Mouse (Mus musculus) limb, embryonic 10.5 days (tissue): ENCODE data around the gene Gm12695. TPM values are rescaled to one million over a fixed set of nuclear protein-coding genes. Genes with fewer than 3 reads are reported as not detected.

Experiments used
- DNase-seq: peaks from one replicate; pipeline ENCODE4 v3.0.0-alpha.2; 2017; ENCODE audit warnings: low spot score
- H3K27ac ChIP-seq: fragments of 300-500 bp; sonication (generic); 2 replicates; pipeline ENCODE4 v1.5.1; 2016; ENCODE audit warnings: mild to moderate bottlenecking
- H3K27me3 ChIP-seq: fragments of 300-500 bp; sonication (generic); 2 replicates; pipeline ENCODE4 v1.6.1; 2016; ENCODE audit warnings: low read depth, mild to moderate bottlenecking; ENCODE audit not compliant: poor library complexity, severe bottlenecking
- H3K36me3 ChIP-seq: fragments of 300-500 bp; sonication (generic); 2 replicates; pipeline ENCODE4 v1.6.1; 2016; ENCODE audit warnings: mild to moderate bottlenecking, moderate library complexity
- H3K4me1 ChIP-seq: fragments of 300-500 bp; sonication (generic); 2 replicates; pipeline ENCODE4 v1.6.1; 2016
- H3K4me3 ChIP-seq: fragments of 300-500 bp; sonication (generic); 2 replicates; pipeline ENCODE4 v1.5.1; 2016; ENCODE audit warnings: mild to moderate bottlenecking, moderate library complexity
- H3K9me3 ChIP-seq: fragments of 300-500 bp; sonication (generic); replicated peaks from 2 replicates; pipeline ENCODE4 v1.6.1; 2016; ENCODE audit warnings: mild to moderate bottlenecking
- WGBS: fragments of 180-500 bp; shearing (Covaris S2); methylation state at CpG from one replicate; pipeline ENCODE4 v1.1.7; 2016; 5-methylcytosine and 5-hydroxymethylcytosine counted together
- polyA plus RNA-seq: library from polyadenylated mRNA; unstranded; fragments of >200 nt; fragmentation: Nextera tagmentation; extraction: Ambion mirVana; gene quantifications from 2 replicates; pipeline ENCODE4 v1.2.1, GENCODE M21; 2016

The Gm12695 gene
- polyA plus RNA-seq, 1 experiment from 2014 or later, result not detected

DNA sequence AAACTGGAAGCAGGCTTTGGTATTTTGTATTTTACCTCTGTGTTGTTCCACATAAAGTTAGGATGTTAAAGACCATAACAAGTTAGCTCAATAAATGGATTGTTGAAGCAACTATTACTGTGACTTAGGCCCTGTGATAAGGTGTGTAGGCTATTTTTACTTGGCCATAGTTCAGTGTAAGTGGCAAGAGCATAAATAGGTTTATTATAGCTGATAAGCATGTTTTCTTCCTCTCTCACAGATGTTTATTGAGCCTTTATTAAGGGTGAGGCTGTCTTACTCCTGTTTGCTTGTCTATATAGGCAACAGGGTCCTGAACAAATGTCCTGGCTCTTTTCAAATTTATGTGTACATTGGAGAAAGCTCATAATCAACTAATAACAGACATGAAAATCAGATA lies 104.0 kb downstream of the Gm12695 start:
- no peak overlapping the region for H3K27ac ChIP-seq
- DNase-seq, result no peak
- 0 out of 2 replicates have a peak, but pooled peaks cover 4% of the 10 kb centered on the region for H3K4me1 ChIP-seq
- H3K4me3 ChIP-seq, result no peak overlapping the region
- H3K36me3 ChIP-seq, result no peaks in the 10 kb centered on the region
- H3K9me3 ChIP-seq, result no peaks in the 10 kb centered on the region
- H3K27me3 ChIP-seq, result no peaks in the 10 kb centered on the region

DNA sequence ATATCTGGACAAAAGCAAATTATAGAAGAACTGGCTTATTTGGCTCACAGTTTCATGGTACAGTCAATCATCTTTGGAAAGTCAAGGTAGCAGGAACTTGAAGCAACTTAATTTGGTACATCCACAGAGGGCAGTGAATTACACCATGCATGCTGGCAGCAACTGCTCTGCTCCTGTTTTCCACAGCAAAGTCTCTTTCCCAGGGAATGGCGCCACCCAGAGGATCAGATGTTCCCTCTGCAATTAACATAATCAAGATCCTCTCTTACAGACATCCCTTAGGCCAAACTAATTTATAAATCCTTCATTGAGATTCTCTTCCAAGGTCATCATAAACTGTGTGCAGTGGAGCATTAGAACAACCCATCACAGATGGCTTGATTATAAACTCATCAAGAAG lies 104.8 kb downstream of the Gm12695 start:
- 14% methylated on average over 1 of the region's 1 CpGs for WGBS
- no peak overlapping the region for H3K4me3 ChIP-seq
- H3K4me1 ChIP-seq, result 0 out of 2 replicates have a peak, but pooled peaks cover 4% of the 10 kb centered on the region
- H3K36me3 ChIP-seq, result no peaks in the 10 kb centered on the region
- H3K27me3 ChIP-seq, result no peaks in the 10 kb centered on the region
- no peaks in the 10 kb centered on the region for H3K9me3 ChIP-seq
- H3K27ac ChIP-seq, result no peak overlapping the region
- DNase-seq, result no peak

Other genes with a start within 250 kb of the Gm12695 start
- 3.4 and 5.1 TPM in 2 replicates for gene Cyp2j6, start 231.5 kb downstream of the Gm12695 start, polyA plus RNA-seq
- gene Cyp2j9, start 193.6 kb downstream of the Gm12695 start, polyA plus RNA-seq, result 0.43 and 0.50 TPM in 2 replicates
- not detected in 2 replicates for gene Cyp2j5, start 121.0 kb downstream of the Gm12695 start, polyA plus RNA-seq